Mouse (Mus musculus): ENCODE results near the gene Gabpa. TPM values are rescaled to one million over a fixed set of nuclear protein-coding genes. Genes with fewer than 3 reads are reported as not detected.

Gene Gabpa
- polyA plus RNA-seq, 1 experiment, result 10.3 TPM

DNA sequence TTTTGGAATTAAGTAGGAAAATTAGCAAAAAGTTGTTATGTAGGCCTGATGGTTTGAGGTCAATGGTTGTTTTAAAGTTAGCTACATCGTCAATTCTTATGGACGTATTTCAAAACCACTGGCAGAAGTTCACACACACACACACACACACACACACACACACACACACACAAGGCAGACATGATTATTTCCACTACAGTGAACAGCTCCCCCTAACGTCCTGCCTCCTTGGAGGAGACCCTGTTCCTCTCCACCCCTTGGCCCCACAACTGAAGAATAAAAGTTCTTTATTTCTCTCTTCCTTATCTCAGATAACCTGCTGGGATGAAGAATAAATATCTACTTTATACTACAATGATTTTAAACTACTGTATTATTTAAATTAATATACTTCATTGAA is 39.4 kb upstream of the Gabpa start:
- no peak overlapping the region for H3K4me3 ChIP-seq
- no peaks in the 10 kb centered on the region for H3K36me3 ChIP-seq (ENCODE audit: control insufficient read depth, insufficient read depth)
- H3K4me2 ChIP-seq (ENCODE audit: low read depth), result no peak overlapping the region
- H3K79me2 ChIP-seq (ENCODE audit: control insufficient read depth, insufficient read depth), result peaks cover 11% of the 10 kb centered on the region
- no peak for TF ChIP-seq SRF (IDR thresholded peaks at IDR 0.05; ENCODE audit: control insufficient read depth, insufficient read length, low read depth)
- TF ChIP-seq TCF3 (IDR thresholded peaks at IDR 0.05; ENCODE audit: insufficient read length, low read depth), result no peak
- no peak for TF ChIP-seq MAX (IDR thresholded peaks at IDR 0.05; ENCODE audit: low read depth)
- no peak for TF ChIP-seq MYOG (IDR thresholded peaks at IDR 0.05; ENCODE audit: control insufficient read depth in 1 of 3, insufficient read depth in 1 of 3, insufficient read length in 2 of 3, low read depth in 2 of 3)
- no peak for TF ChIP-seq USF1 (IDR thresholded peaks at IDR 0.05; ENCODE audit: low read depth)
- TF ChIP-seq MYOD1 (IDR thresholded peaks at IDR 0.05; ENCODE audit: control insufficient read depth in 1 of 3, insufficient read length in 2 of 3, low read depth in 2 of 3), result no peak
- no peak for TF ChIP-seq POLR2AphosphoS2 (IDR thresholded peaks at IDR 0.05; ENCODE audit: insufficient read length, low read depth)
- H3K27me3 ChIP-seq (ENCODE audit: control insufficient read depth, insufficient read depth, insufficient read length), result no peaks in the 10 kb centered on the region
- H3ac ChIP-seq (ENCODE audit: control insufficient read depth, insufficient read length), result no peak overlapping the region

DNA sequence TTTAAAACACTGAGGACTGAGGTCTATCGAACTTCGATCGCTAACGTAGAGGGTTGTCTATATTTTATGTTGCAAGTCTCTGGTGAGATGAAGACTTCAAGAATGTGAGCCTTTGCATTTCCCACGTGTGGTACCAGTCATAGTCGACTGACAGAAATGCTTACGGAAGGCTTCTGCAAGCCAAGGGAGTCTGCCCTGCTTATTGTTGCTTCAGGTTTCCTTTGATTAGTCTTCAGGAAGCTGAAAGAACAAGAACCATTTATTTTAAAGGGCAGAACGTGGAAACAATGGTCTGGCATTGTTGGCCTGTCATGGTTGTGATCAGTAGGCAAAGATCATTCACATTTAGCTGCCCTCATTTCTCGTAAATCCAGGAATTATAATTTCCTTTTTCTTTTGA is 38.0 kb upstream of the Gabpa start:
- Histone ChIP-seq H3K36me3 (ENCODE audit: control insufficient read depth, insufficient read depth) (no peaks in the 10 kb centered on the region), H3K27me3 (ENCODE audit: control insufficient read depth, insufficient read depth, insufficient read length) (no peaks in the 10 kb centered on the region), H3K4me3 (no peak overlapping the region), H3K79me2 (ENCODE audit: control insufficient read depth, insufficient read depth) (peaks cover 14% of the 10 kb centered on the region), H3ac (ENCODE audit: control insufficient read depth, insufficient read length) (no peak overlapping the region), H3K4me2 (ENCODE audit: low read depth) (no peak overlapping the region)
- TF ChIP-seq POLR2A (IDR thresholded peaks at IDR 0.05; ENCODE audit: insufficient read length, low read depth), result no peak
- no peak for TF ChIP-seq POLR2AphosphoS2 (IDR thresholded peaks at IDR 0.05; ENCODE audit: insufficient read length, low read depth)
- no peak for TF ChIP-seq TCF3 (IDR thresholded peaks at IDR 0.05; ENCODE audit: insufficient read length, low read depth)

DNA sequence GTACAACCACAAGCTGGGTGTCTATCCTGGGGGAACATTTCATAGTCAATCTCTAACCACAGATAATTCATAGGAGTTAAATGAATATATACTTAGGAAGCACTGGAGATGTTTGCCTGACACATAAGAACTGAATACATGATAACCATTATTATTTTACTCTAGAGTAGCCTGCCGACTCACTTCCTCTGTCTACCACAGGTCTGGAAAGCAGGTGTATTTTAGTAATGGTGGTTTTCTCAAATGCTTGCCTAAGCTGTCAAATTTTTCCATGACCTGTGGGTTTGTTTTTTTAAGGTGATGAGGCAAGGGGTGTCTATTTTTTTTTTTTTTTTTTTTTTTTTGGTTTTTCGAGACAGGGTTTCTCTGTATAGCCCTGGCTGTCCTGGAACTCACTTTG is 34.7 kb upstream of the Gabpa start:
- H3K4me3 ChIP-seq, result no peak overlapping the region
- H3K79me2 ChIP-seq (ENCODE audit: control insufficient read depth, insufficient read depth), result peaks cover 14% of the 10 kb centered on the region
- H3K4me2 ChIP-seq (ENCODE audit: low read depth), result no peak overlapping the region
- TF ChIP-seq REST (IDR thresholded peaks at IDR 0.05; ENCODE audit: insufficient read depth, insufficient read length), result no peak
- no peak for TF ChIP-seq MYOD1 (IDR thresholded peaks at IDR 0.05; ENCODE audit: control insufficient read depth in 1 of 3, insufficient read length in 2 of 3, low read depth in 2 of 3)
- no peak for TF ChIP-seq E2F4 (IDR thresholded peaks at IDR 0.05; ENCODE audit: insufficient read depth)
- TF ChIP-seq USF1 (IDR thresholded peaks at IDR 0.05; ENCODE audit: low read depth), result no peak
- no peak for TF ChIP-seq TCF12 (IDR thresholded peaks at IDR 0.05; ENCODE audit: insufficient read depth, poor library complexity, severe bottlenecking)
- no peak for TF ChIP-seq POLR2A (IDR thresholded peaks at IDR 0.05; ENCODE audit: insufficient read length, low read depth)
- no peak overlapping the region for H3ac ChIP-seq (ENCODE audit: control insufficient read depth, insufficient read length)
- no peaks in the 10 kb centered on the region for H3K36me3 ChIP-seq (ENCODE audit: control insufficient read depth, insufficient read depth)
- H3K27me3 ChIP-seq (ENCODE audit: control insufficient read depth, insufficient read depth, insufficient read length), result no peaks in the 10 kb centered on the region

DNA sequence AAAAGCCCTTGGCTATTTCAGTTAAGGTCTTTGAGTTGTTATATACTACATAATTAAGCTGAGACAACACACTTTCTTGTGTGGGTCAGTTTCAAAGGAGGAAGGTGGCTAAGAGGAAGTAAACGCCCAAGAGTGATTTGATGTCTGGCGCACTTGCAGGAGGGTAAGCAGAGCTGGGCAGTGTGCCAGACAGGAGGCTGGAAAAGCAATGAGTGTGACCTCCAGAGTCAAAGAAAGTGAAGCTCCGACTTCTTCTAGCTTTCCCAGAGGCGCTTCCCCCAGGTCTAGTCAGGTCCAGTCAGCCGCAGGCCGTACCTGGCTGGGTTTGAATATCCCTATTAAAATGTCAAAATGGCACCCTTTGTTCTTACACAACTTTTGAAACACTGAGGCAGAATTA is 32.5 kb upstream of the Gabpa start:
- H3K36me3 ChIP-seq (ENCODE audit: control insufficient read depth, insufficient read depth), result peaks cover 6% of the 10 kb centered on the region
- H3K4me3 ChIP-seq, result no peak overlapping the region
- H3ac ChIP-seq (ENCODE audit: control insufficient read depth, insufficient read length), result no peak overlapping the region
- no peak overlapping the region for H3K4me2 ChIP-seq (ENCODE audit: low read depth)
- peaks cover 11% of the 10 kb centered on the region for H3K79me2 ChIP-seq (ENCODE audit: control insufficient read depth, insufficient read depth)
- no peak for TF ChIP-seq CEBPB (IDR thresholded peaks at IDR 0.05; ENCODE audit: insufficient read depth, poor library complexity, severe bottlenecking)
- TF ChIP-seq SRF (IDR thresholded peaks at IDR 0.05; ENCODE audit: control insufficient read depth, insufficient read length, low read depth), result no peak
- no peak for TF ChIP-seq MYOG (IDR thresholded peaks at IDR 0.05; ENCODE audit: control insufficient read depth in 1 of 3, insufficient read depth in 1 of 3, insufficient read length in 2 of 3, low read depth in 2 of 3)
- no peak for TF ChIP-seq E2F4 (IDR thresholded peaks at IDR 0.05; ENCODE audit: insufficient read depth)
- H3K27me3 ChIP-seq (ENCODE audit: control insufficient read depth, insufficient read depth, insufficient read length), result no peaks in the 10 kb centered on the region

DNA sequence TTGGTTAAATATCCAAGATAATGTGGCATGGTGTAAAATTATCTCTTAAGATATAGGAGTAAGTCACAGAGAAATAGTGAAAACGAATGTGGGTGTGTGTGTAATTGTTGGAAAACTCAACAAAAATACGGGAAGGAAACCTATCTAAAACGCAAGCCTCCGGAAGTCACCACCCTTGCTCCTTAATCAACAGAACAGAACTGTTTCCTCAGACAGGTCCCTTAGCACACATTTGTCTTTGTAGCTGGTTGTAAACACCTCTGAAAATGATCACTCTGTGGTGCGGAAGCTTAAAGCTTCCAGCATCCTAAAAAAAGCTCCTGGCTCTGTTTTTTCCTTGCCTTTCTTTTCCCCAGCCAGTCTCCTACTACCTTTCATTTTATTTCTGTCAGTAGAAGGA is 29.9 kb upstream of the Gabpa start:
- no peak overlapping the region for H3ac ChIP-seq (ENCODE audit: control insufficient read depth, insufficient read length)
- H3K4me3 ChIP-seq, result no peak overlapping the region
- no peaks in the 10 kb centered on the region for H3K27me3 ChIP-seq (ENCODE audit: control insufficient read depth, insufficient read depth, insufficient read length)
- TF ChIP-seq REST (IDR thresholded peaks at IDR 0.05; ENCODE audit: insufficient read depth, insufficient read length) (no peak), MYOD1 (IDR thresholded peaks at IDR 0.05; ENCODE audit: control insufficient read depth in 1 of 3, insufficient read length in 2 of 3, low read depth in 2 of 3) (no peak), MYOG (IDR thresholded peaks at IDR 0.05; ENCODE audit: control insufficient read depth in 1 of 3, insufficient read depth in 1 of 3, insufficient read length in 2 of 3, low read depth in 2 of 3) (no peak), USF1 (IDR thresholded peaks at IDR 0.05; ENCODE audit: low read depth) (no peak), TCF3 (IDR thresholded peaks at IDR 0.05; ENCODE audit: insufficient read length, low read depth) (no peak), MAX (IDR thresholded peaks at IDR 0.05; ENCODE audit: low read depth) (no peak), CEBPB (IDR thresholded peaks at IDR 0.05; ENCODE audit: insufficient read depth, poor library complexity, severe bottlenecking) (no peak), POLR2A (IDR thresholded peaks at IDR 0.05; ENCODE audit: insufficient read length, low read depth) (no peak), TCF12 (IDR thresholded peaks at IDR 0.05; ENCODE audit: insufficient read depth, poor library complexity, severe bottlenecking) (no peak), SRF (IDR thresholded peaks at IDR 0.05; ENCODE audit: control insufficient read depth, insufficient read length, low read depth) (no peak), POLR2AphosphoS2 (IDR thresholded peaks at IDR 0.05; ENCODE audit: insufficient read length, low read depth) (no peak), E2F4 (IDR thresholded peaks at IDR 0.05; ENCODE audit: insufficient read depth) (no peak)
- H3K4me2 ChIP-seq (ENCODE audit: low read depth), result no peak overlapping the region
- H3K36me3 ChIP-seq (ENCODE audit: control insufficient read depth, insufficient read depth), result peaks cover 9% of the 10 kb centered on the region
- peaks cover 4% of the 10 kb centered on the region for H3K79me2 ChIP-seq (ENCODE audit: control insufficient read depth, insufficient read depth)

All from myocyte (in vitro differentiated cells).